Mouse (Mus musculus) embryonic fibroblast, embryonic 13.5 days (primary cell): ENCODE data around the gene Bak1. TPM values are rescaled to one million over a fixed set of nuclear protein-coding genes. Genes with fewer than 3 reads are reported as not detected.

Source experiments
- H3K27ac ChIP-seq: 2 replicates; pipeline ENCODE4 v1.5.1; 2012; ENCODE audit warnings: low read length, control low read depth, inconsistent platforms; ENCODE audit not compliant: insufficient read depth
- H3K4me1 ChIP-seq: 2 replicates; pipeline ENCODE4 v1.6.1; 2011; ENCODE audit warnings: low read length; ENCODE audit not compliant: control insufficient read depth, insufficient read depth
- H3K4me3 ChIP-seq: 2 replicates; pipeline ENCODE4 v1.5.1; 2011; ENCODE audit warnings: mild to moderate bottlenecking, control low read depth, low read length; ENCODE audit not compliant: insufficient read depth
- CTCF ChIP-seq: IDR thresholded peaks from 2 replicates; pipeline ENCODE4 v1.5.1; 2011; ENCODE audit warnings: mild to moderate bottlenecking, control low read depth, low read length, moderate library complexity, borderline replicate concordance; ENCODE audit not compliant: insufficient read depth
- POLR2A ChIP-seq: IDR thresholded peaks from 2 replicates; pipeline ENCODE4 v1.6.1; 2011; ENCODE audit warnings: low read depth, mild to moderate bottlenecking, control low read depth, low read length, moderate library complexity
- polyA plus RNA-seq: library from polyadenylated mRNA; stranded (reverse); fragments of >200 nt; gene quantifications from 2 replicates; pipeline ENCODE4 v1.2.4, GENCODE M21; 2011; ENCODE audit warnings: low read depth; ENCODE audit not compliant: missing spikeins, insufficient read length

Bak1 gene
- 106 and 114 TPM in 2 replicates for polyA plus RNA-seq

GRCm38 (mm10) chr17:27028909-27029308, at the start of gene Bak1:
Bak1 (minus strand) TSS chr17:27029009.
- H3K4me3 ChIP-seq, result peak within 1 kb of the TSS; percentile 65
- peaks cover 4% of the 10 kb centered on the region for H3K4me1 ChIP-seq
- TF ChIP-seq POLR2A (no peak), CTCF (no peak)
- H3K27ac ChIP-seq, result peak within 1 kb of the TSS; percentile 63

GRCm38 (mm10) chr17:27078499-27078898, 49.7 kb upstream of the Bak1 start:
- H3K4me1 ChIP-seq, result peaks cover 19% of the 10 kb centered on the region
- no peak overlapping the region for H3K27ac ChIP-seq
- H3K4me3 ChIP-seq, result no peak overlapping the region
- TF ChIP-seq POLR2A (no peak), CTCF (no peak)

GRCm38 (mm10) chr17:27077920-27078319, 49.1 kb upstream of the Bak1 start:
- Histone ChIP-seq H3K27ac (no peak overlapping the region), H3K4me3 (no peak overlapping the region), H3K4me1 (peaks cover 14% of the 10 kb centered on the region)
- no peak for TF ChIP-seq POLR2A
- 0 out of 2 replicates have a peak, but pooled peaks have one; percentile 17 for TF ChIP-seq CTCF

- no peak for TF ChIP-seq CTCF
- no peak for TF ChIP-seq POLR2A
- no peak overlapping the region for H3K27ac ChIP-seq
- peaks cover 10% of the 10 kb centered on the region; the same call in 1 of the 2 replicates for H3K4me1 ChIP-seq
- no peak overlapping the region for H3K4me3 ChIP-seq
Observed at GRCm38 (mm10) chr17:27077133-27077532, 48.3 kb upstream of the Bak1 start.

GRCm38 (mm10) chr17:27074849-27075745, 46.3 kb upstream of the Bak1 start:
- H3K4me1 ChIP-seq, result peaks cover 8% of the 10 kb centered on the region; the same call in 1 of the 2 replicates
- no peak overlapping the region for H3K27ac ChIP-seq
- TF ChIP-seq CTCF, result no peak
- TF ChIP-seq POLR2A, result no peak
- H3K4me3 ChIP-seq, result no peak overlapping the region

- Histone ChIP-seq H3K27ac (no peak overlapping the region), H3K4me3 (no peak overlapping the region), H3K4me1 (peaks cover 13% of the 10 kb centered on the region; the same call in 1 of the 2 replicates)
- TF ChIP-seq POLR2A (no peak), CTCF (no peak)
Observed at GRCm38 (mm10) chr17:27074236-27074635, 45.4 kb upstream of the Bak1 start.

- no peak overlapping the region for H3K27ac ChIP-seq
- H3K4me3 ChIP-seq, result no peak overlapping the region
- TF ChIP-seq POLR2A (no peak), CTCF (no peak)
- peaks cover 14% of the 10 kb centered on the region; the same call in 1 of the 2 replicates for H3K4me1 ChIP-seq
Observed at GRCm38 (mm10) chr17:27073778-27074177, 45.0 kb upstream of the Bak1 start.

- TF ChIP-seq CTCF, result no peak
- TF ChIP-seq POLR2A, result no peak
- no peak overlapping the region for H3K4me3 ChIP-seq
- H3K27ac ChIP-seq, result no peak overlapping the region
- peaks cover 14% of the 10 kb centered on the region; the same call in 1 of the 2 replicates for H3K4me1 ChIP-seq
Observed at GRCm38 (mm10) chr17:27073126-27073525, 44.3 kb upstream of the Bak1 start.

- H3K4me3 ChIP-seq, result no peak overlapping the region
- H3K27ac ChIP-seq, result no peak overlapping the region
- H3K4me1 ChIP-seq, result peaks cover 14% of the 10 kb centered on the region; the same call in 1 of the 2 replicates
- TF ChIP-seq CTCF, result no peak
- TF ChIP-seq POLR2A, result no peak
Observed at GRCm38 (mm10) chr17:27072363-27072762, 43.6 kb upstream of the Bak1 start.

- Histone ChIP-seq H3K27ac (no peak overlapping the region), H3K4me1 (peaks cover 14% of the 10 kb centered on the region; the same call in 1 of the 2 replicates)
- TF ChIP-seq CTCF, result no peak
- TF ChIP-seq POLR2A, result no peak
Observed at GRCm38 (mm10) chr17:27071630-27072029, 42.8 kb upstream of the Bak1 start.

More at GRCm38 (mm10) chr17:27071630-27072029, 42.8 kb upstream of the Bak1 start:
- no peak overlapping the region for H3K4me3 ChIP-seq
